Mouse (Mus musculus) CH12.LX (cell line): Measurements from ENCODE around the gene Ncoa6. TPM values are rescaled to one million over a fixed set of nuclear protein-coding genes. Genes with fewer than 3 reads are reported as not detected.

Experiments
- DNase-seq: peaks from one replicate; pipeline ENCODE4 v3.0.0-alpha.2; 2013; ENCODE audit errors: extremely low read depth
- H3K27ac ChIP-seq: 2 replicates; pipeline ENCODE4 v1.5.1; 2012; ENCODE audit warnings: low read depth, mild to moderate bottlenecking, control low read depth, moderate library complexity; ENCODE audit not compliant: insufficient read depth
- H3K27me3 ChIP-seq: replicated peaks from 2 replicates; pipeline ENCODE3; 2012; ENCODE audit warnings: inconsistent platforms
- H3K36me3 ChIP-seq, 2 experiments: replicated peaks in 1 of 2; 2 replicates each; pipeline versions ENCODE3 to v1.6.1; 2012; ENCODE audit warnings: inconsistent platforms in 1 of 2, low read length in 1 of 2, mild to moderate bottlenecking in 1 of 2, mixed read lengths in 1 of 2, moderate library complexity in 1 of 2; ENCODE audit not compliant: control insufficient read depth in 1 of 2, insufficient read depth in 1 of 2
- H3K4me1 ChIP-seq, 2 experiments: 2 replicates each; pipeline ENCODE4 v1.6.1; 2012; ENCODE audit warnings: inconsistent platforms in 1 of 2, moderate library complexity in 1 of 2; ENCODE audit not compliant: insufficient read depth in 2 of 2, control insufficient read depth in 1 of 2
- H3K4me2 ChIP-seq: 2 replicates; pipeline ENCODE4 v1.6.1; 2012; ENCODE audit warnings: low read depth, mild to moderate bottlenecking, control low read depth; ENCODE audit not compliant: poor library complexity, insufficient read depth, severe bottlenecking
- H3K4me3 ChIP-seq, 3 experiments: fragments of 150-350 bp in 1 of 3; sonication (generic) in 1 of 3; replicated peaks in 1 of 3; 2 replicates each; pipeline versions ENCODE3 to v1.5.1; 2011 to 2012; ENCODE audit warnings: low read depth in 2 of 3, low read length in 2 of 3, mild to moderate bottlenecking in 2 of 3, moderate library complexity in 2 of 3, control low read depth in 1 of 3, improper control_type of control experiment in 1 of 3, inconsistent platforms in 1 of 3, mixed read lengths in 1 of 3; ENCODE audit not compliant: poor library complexity in 1 of 3
- H3K79me2 ChIP-seq: replicated peaks from 2 replicates; pipeline ENCODE4 v1.6.1; 2012; ENCODE audit warnings: mild to moderate bottlenecking, moderate library complexity; ENCODE audit not compliant: control insufficient read depth, poor library complexity, insufficient read depth, severe bottlenecking; ENCODE audit errors: extremely low read depth
- H3K9ac ChIP-seq: 2 replicates; pipeline ENCODE4 v1.6.1; 2012; ENCODE audit warnings: low read depth, mild to moderate bottlenecking, control low read depth, moderate library complexity; ENCODE audit not compliant: insufficient read depth
- H3K9me3 ChIP-seq: replicated peaks from 2 replicates; pipeline ENCODE3; 2012; ENCODE audit warnings: low read length, inconsistent platforms, mixed read lengths
- BHLHE40 ChIP-seq: IDR thresholded peaks from 2 replicates; pipeline ENCODE4 v1.6.1; 2011; ENCODE audit warnings: mild to moderate bottlenecking, low read depth, low read length, improper control_type of control experiment
- CHD1 ChIP-seq: IDR thresholded peaks from 2 replicates; pipeline ENCODE4 v1.6.1; 2012; ENCODE audit warnings: low read depth, low read length, improper control_type of control experiment, inconsistent platforms
- CHD2 ChIP-seq: IDR thresholded peaks from 2 replicates; pipeline ENCODE4 v1.6.1; 2011; ENCODE audit warnings: low read length, improper control_type of control experiment
- CTCF ChIP-seq, 2 experiments: IDR thresholded peaks in 1 of 2; conservative IDR thresholded peaks in 1 of 2; 2 replicates each; pipeline ENCODE4 v1.5.1; 2011 to 2012; ENCODE audit warnings: low read depth in 2 of 2, low read length in 2 of 2, improper control_type of control experiment in 1 of 2, inconsistent platforms in 1 of 2, mild to moderate bottlenecking in 1 of 2, moderate library complexity in 1 of 2
- ELF1 ChIP-seq: IDR thresholded peaks from 2 replicates; pipeline ENCODE4 v1.6.1; 2014; ENCODE audit warnings: low read depth, mild to moderate bottlenecking, inconsistent platforms, low read length, improper control_type of control experiment
- EP300 ChIP-seq: IDR thresholded peaks from 2 replicates; pipeline ENCODE4 v1.6.1; 2011; ENCODE audit warnings: low read length, improper control_type of control experiment
- ETS1 ChIP-seq: conservative IDR thresholded peaks from 2 replicates; pipeline ENCODE4 v1.6.1; 2012; ENCODE audit warnings: low read depth, mild to moderate bottlenecking, inconsistent platforms, low read length, improper control_type of control experiment, moderate library complexity
- GABPA ChIP-seq: IDR thresholded peaks from 2 replicates; pipeline ENCODE4 v1.6.1; 2012; ENCODE audit warnings: low read depth, low read length, improper control_type of control experiment, inconsistent platforms; ENCODE audit not compliant: insufficient replicate concordance
- HCFC1 ChIP-seq: IDR thresholded peaks from 2 replicates; pipeline ENCODE4 v1.6.1; 2012; ENCODE audit warnings: low read depth, mild to moderate bottlenecking, inconsistent platforms, low read length, improper control_type of control experiment
- IRF4 ChIP-seq: IDR thresholded peaks from 2 replicates; pipeline ENCODE4 v1.6.1; 2014; ENCODE audit warnings: low read depth, mild to moderate bottlenecking, inconsistent platforms, low read length, improper control_type of control experiment
- JUN ChIP-seq: IDR thresholded peaks from 2 replicates; pipeline ENCODE4 v1.6.1; 2011; ENCODE audit warnings: low read depth, mild to moderate bottlenecking, low read length, improper control_type of control experiment, moderate library complexity; ENCODE audit not compliant: insufficient read depth
- JUND ChIP-seq: conservative IDR thresholded peaks from 2 replicates; pipeline ENCODE4 v1.6.1; 2011; ENCODE audit warnings: low read depth, low read length, improper control_type of control experiment
- KAT2A ChIP-seq: IDR thresholded peaks from 2 replicates; pipeline ENCODE4 v1.6.1; 2012; ENCODE audit warnings: low read length, improper control_type of control experiment, inconsistent platforms; ENCODE audit not compliant: insufficient replicate concordance
- MAFK ChIP-seq: IDR thresholded peaks from 2 replicates; pipeline ENCODE4 v1.6.1; 2011; ENCODE audit warnings: low read length, improper control_type of control experiment; ENCODE audit not compliant: insufficient replicate concordance
- MAX ChIP-seq: IDR thresholded peaks from 2 replicates; pipeline ENCODE4 v1.6.1; 2011; ENCODE audit warnings: low read length, improper control_type of control experiment
- MAZ ChIP-seq: IDR thresholded peaks from 2 replicates; pipeline ENCODE4 v1.6.1; 2012; ENCODE audit warnings: low read depth, mild to moderate bottlenecking, inconsistent platforms, low read length, improper control_type of control experiment, moderate library complexity
- MEF2A ChIP-seq: IDR thresholded peaks from 2 replicates; pipeline ENCODE4 v1.6.1; 2014; ENCODE audit warnings: low read depth, mild to moderate bottlenecking, inconsistent platforms, low read length, improper control_type of control experiment, borderline replicate concordance
- MXI1 ChIP-seq: IDR thresholded peaks from 2 replicates; pipeline ENCODE4 v1.6.1; 2011; ENCODE audit warnings: mild to moderate bottlenecking, low read depth, low read length, improper control_type of control experiment
- MYC ChIP-seq: IDR thresholded peaks from 2 replicates; pipeline ENCODE4 v1.6.1; 2011; ENCODE audit warnings: low read depth, mild to moderate bottlenecking, improper control_type of control experiment, low read length
- NELFE ChIP-seq: IDR thresholded peaks from 2 replicates; pipeline ENCODE4 v1.6.1; 2011; ENCODE audit warnings: low read depth, low read length, improper control_type of control experiment
- NRF1 ChIP-seq: IDR thresholded peaks from 2 replicates; pipeline ENCODE4 v1.6.1; 2014; ENCODE audit warnings: low read depth, mild to moderate bottlenecking, inconsistent platforms, low read length, improper control_type of control experiment, moderate library complexity
- PAX5 ChIP-seq: IDR thresholded peaks from 2 replicates; pipeline ENCODE4 v1.6.1; 2012; ENCODE audit warnings: low read length, inconsistent platforms, mixed read lengths
- POLR2A ChIP-seq: IDR thresholded peaks from 2 replicates; pipeline ENCODE4 v1.6.1; 2011; ENCODE audit warnings: low read depth, mild to moderate bottlenecking, improper control_type of control experiment, low read length
- RAD21 ChIP-seq: IDR thresholded peaks from 2 replicates; pipeline ENCODE4 v1.6.1; 2011; ENCODE audit warnings: low read depth, mild to moderate bottlenecking, low read length, improper control_type of control experiment, moderate library complexity
- SMC3 ChIP-seq: IDR thresholded peaks from 2 replicates; pipeline ENCODE4 v1.6.1; 2011; ENCODE audit warnings: low read depth, low read length, improper control_type of control experiment
- TBP ChIP-seq: conservative IDR thresholded peaks from 2 replicates; pipeline ENCODE4 v1.6.1; 2011; ENCODE audit warnings: low read depth, low read length, improper control_type of control experiment
- TCF12 ChIP-seq: IDR thresholded peaks from 2 replicates; pipeline ENCODE4 v1.6.1; 2014; ENCODE audit warnings: low read depth, mild to moderate bottlenecking, inconsistent platforms, low read length, improper control_type of control experiment
- UBTF ChIP-seq: IDR thresholded peaks from 2 replicates; pipeline ENCODE4 v1.6.1; 2012; ENCODE audit warnings: low read depth, mild to moderate bottlenecking, inconsistent platforms, low read length, improper control_type of control experiment, moderate library complexity
- ZC3H11A ChIP-seq: IDR thresholded peaks from 2 replicates; pipeline ENCODE4 v1.6.1; 2012; ENCODE audit warnings: low read depth, mild to moderate bottlenecking, inconsistent platforms, low read length, improper control_type of control experiment
- ZNF384 ChIP-seq: IDR thresholded peaks from 2 replicates; pipeline ENCODE4 v1.6.1; 2012; ENCODE audit warnings: low read depth, low read length, improper control_type of control experiment, inconsistent platforms
- dilution Hi-C: fragments of 300-500 bp; cut with MboI; formaldehyde crosslinking; loops from 2 replicates; pipeline ENCODE4 v1.14.3; 2020; ENCODE audit warnings: low sequenced_read_pairs; ENCODE audit not compliant: extremely low pct_unique_long_range_greater_than_20kb, extremely low pct_ligation_motif_present
- in situ Hi-C: fragments of 300-500 bp; cut with MboI; formaldehyde crosslinking; loops from 3 replicates; pipeline ENCODE4 v1.14.3; 2019; ENCODE audit warnings: low sequenced_read_pairs, low pct_ligation_motif_present, low pct_unique_long_range_greater_than_20kb, mixed read lengths
- polyA plus RNA-seq: library from polyadenylated mRNA; unstranded; fragments of >175 nt; gene quantifications from 2 replicates; pipeline ENCODE4 v1.2.1, GENCODE M21; 2012; ENCODE audit warnings: low read depth; ENCODE audit not compliant: insufficient read length
- total RNA-seq, 2 experiments: library from RNA; depleted of rRNA; stranded (reverse); fragments of 300-350 nt in 1 of 2; fragments of >200 nt in 1 of 2; gene quantifications; 2 replicates each; pipeline ENCODE4 v1.2.3; 2012 to 2014

Ncoa6 gene
- total and polyA plus RNA-seq, 3 experiments: 5.4 to 20.6 (median 5.9) TPM

- Histone ChIP-seq H3K79me2 (no peaks in the 10 kb centered on the region), H3K9ac (peak overlapping the region; percentile 53), H3K4me3 (peak overlapping the region; percentile 18 to 59 (median 32)), H3K9me3 (no peaks in the 10 kb centered on the region), H3K36me3 (peaks cover 0 to 1% of the 10 kb centered on the region in 2 experiments), H3K4me1 (peaks cover 5 to 21% of the 10 kb centered on the region in 2 experiments; a peak in 3 of 4 replicates), H3K4me2 (peak overlapping the region; percentile 87), H3K27ac (no peak overlapping the region), H3K27me3 (peaks cover 38% of the 10 kb centered on the region)
- TF ChIP-seq SMC3 (peak; percentile 49), CHD2 (no peak), CHD1 (no peak), TCF12 (peak; percentile 58; the same call in 1 of the 2 replicates), MAFK (no peak), MAX (peak; percentile 84), CTCF (conservative IDR thresholded peaks at IDR 0.05 in 1 of 2, IDR thresholded peaks at IDR 0.05 in 1 of 2; ENCODE audit: low read depth in 2 of 2, low read length in 2 of 2) (peak in 1 of 2 experiments; percentile 77; a peak in 2 of 4 replicates), IRF4 (peak; percentile 87), ETS1 (peak; percentile 25), BHLHE40 (peak; percentile 31; the same call in 1 of the 2 replicates), ZC3H11A (no peak), NELFE (peak; percentile 63), MAZ (peak; percentile 92; the same call in 1 of the 2 replicates), JUND (no peak), ELF1 (peak; percentile 83), MEF2A (peak; percentile 46; the same call in 1 of the 2 replicates), MXI1 (peak; percentile 33; the same call in 1 of the 2 replicates), HCFC1 (peak; percentile 29; the same call in 1 of the 2 replicates), JUN (no peak), UBTF (no peak), POLR2A (peak; percentile 70)
- in situ Hi-C loops (loop anchor here (5.0 to 25.0 kb wide), 3 partner anchors 78 to 248 kb away; partner anchors contain the start of genes Gss and Procr), dilution Hi-C loops (no loop called here)
- DNase-seq: peak; percentile 70
Measured at GRCm38 (mm10) chr2:155514666-155515065, 41.0 kb upstream of the Ncoa6 start.

- in situ Hi-C loops (loop anchor here (25.0 kb wide), 1 partner anchor 249 kb away; the partner anchor contains the start of gene Procr), dilution Hi-C loops (no loop called here)
- H3K27me3 ChIP-seq: peaks cover 38% of the 10 kb centered on the region
- DNase-seq: no peak
- H3K9ac ChIP-seq: no peak overlapping the region; the same call in 1 of the 2 replicates
- H3K4me1 ChIP-seq: peaks cover 2 to 17% of the 10 kb centered on the region in 2 experiments; a peak in 2 of 4 replicates
- peak overlapping the region; percentile 23; the same call in 1 of the 2 replicates for H3K4me2 ChIP-seq
- no peaks in the 10 kb centered on the region for H3K79me2 ChIP-seq
- no peak overlapping the region for H3K27ac ChIP-seq
- no peaks in the 10 kb centered on the region for H3K9me3 ChIP-seq
- H3K4me3 ChIP-seq: peak overlapping the region in 1 of 3 experiments; percentile 59
- H3K36me3 ChIP-seq: peaks cover 0 to 2% of the 10 kb centered on the region in 2 experiments
- TF ChIP-seq SMC3 (no peak), GABPA (no peak), CHD1 (no peak), PAX5 (no peak), ETS1 (no peak), TCF12 (no peak), NRF1 (no peak), ZNF384 (no peak), POLR2A (no peak), KAT2A (no peak), MAFK (no peak), MYC (no peak), RAD21 (no peak), TBP (no peak), JUND (no peak), MAZ (no peak), EP300 (no peak)
- TF ChIP-seq, all 38 proteins: peak for 0
Measured at GRCm38 (mm10) chr2:155513543-155513942, 39.8 kb upstream of the Ncoa6 start.
